Comparison of ENCODE assay signal across 11 mouse cellular contexts in genomic region chr1:193131311-193131948, GRCm38 (mm10).
"Had no signal": no experiment of that assay in that cellular context is flagged by ENCODE, and none has a peak within 500 bp of the region (broad histone marks: within the 10 kb centered on the region; RNA-seq: fewer than 3 reads in every experiment).

No protein-coding gene starts in this region.

- H3K27me3 ChIP-seq: limb, embryonic 15.5 days; midbrain, embryonic 12.5 days had no signal

- H3K9ac ChIP-seq: limb, embryonic 15.5 days; liver, embryonic 13.5 days had no signal

- DNase-seq: kidney, adult 18-20 months; kidney, postnatal 10 days; layer of hippocampus, adult 9-11 months; layer of hippocampus, postnatal 36 days; liver, embryonic 13.5 days; lung, adult 18-20 months; right cerebral cortex, adult 18-20 months; spleen, adult 18-20 months; thymus, postnatal 36 days had no signal

- H3K27ac ChIP-seq: limb, embryonic 15.5 days; midbrain, embryonic 12.5 days had no signal

- H3K9me3 ChIP-seq: limb, embryonic 15.5 days; liver, embryonic 13.5 days; midbrain, embryonic 12.5 days had no signal
